Mouse (Mus musculus): ENCODE results near the gene Unc93b1.

GRCm38 (mm10) chr19:3951461-3951860, 16.5 kb downstream of the Unc93b1 start:
- TF ChIP-seq CTCF (conservative IDR thresholded peaks at IDR 0.05; ENCODE audit: insufficient read depth, insufficient read length, low read depth, low read length) (no peak), POLR2A (IDR thresholded peaks at IDR 0.05; ENCODE audit: low read depth, low read length) (no peak)

Measured in kidney, adult 2 months (tissue).